Mouse (Mus musculus) stomach, embryonic 16.5 days (tissue): ENCODE measurements around the gene Catsperb. TPM values are rescaled to one million over a fixed set of nuclear protein-coding genes. Genes with fewer than 3 reads are reported as not detected.

Experiments
- microRNA-seq: library from miRNA; unstranded; fragments of <30 nt; microRNA quantifications from one replicate; pipeline ENCODE4, GENCODE M21; 2016
- polyA plus RNA-seq: library from polyadenylated mRNA; unstranded; fragments of >200 nt; fragmentation: Nextera tagmentation; extraction: Ambion mirVana; gene quantifications from 2 replicates; pipeline ENCODE4 v1.2.1, GENCODE M21; 2015

Gene Catsperb
- polyA plus RNA-seq, 1 experiment from 2014 or later = not detected

Small RNA genes within 50 kb of the gene (microRNA-seq; reads per million reads assigned to microRNA genes)
- not detected for gene Gm24542
